Mouse (Mus musculus) thymus, postnatal 0 days (tissue): ENCODE data around the gene Slc22a14. TPM values are rescaled to one million over a fixed set of nuclear protein-coding genes. Genes with fewer than 3 reads are reported as not detected.

ENCODE experiments used
- DNase-seq: peaks from one replicate; pipeline ENCODE4 v3.0.0-alpha.2; 2015; ENCODE audit warnings: low spot score
- polyA plus RNA-seq: library from polyadenylated mRNA; unstranded; fragments of >200 nt; fragmentation: Nextera tagmentation; extraction: Ambion mirVana; gene quantifications from 2 replicates; pipeline ENCODE4 v1.2.1, GENCODE M21; 2015

The Slc22a14 gene
- polyA plus RNA-seq, 1 experiment from 2014 or later: 0.09 TPM

DNA sequence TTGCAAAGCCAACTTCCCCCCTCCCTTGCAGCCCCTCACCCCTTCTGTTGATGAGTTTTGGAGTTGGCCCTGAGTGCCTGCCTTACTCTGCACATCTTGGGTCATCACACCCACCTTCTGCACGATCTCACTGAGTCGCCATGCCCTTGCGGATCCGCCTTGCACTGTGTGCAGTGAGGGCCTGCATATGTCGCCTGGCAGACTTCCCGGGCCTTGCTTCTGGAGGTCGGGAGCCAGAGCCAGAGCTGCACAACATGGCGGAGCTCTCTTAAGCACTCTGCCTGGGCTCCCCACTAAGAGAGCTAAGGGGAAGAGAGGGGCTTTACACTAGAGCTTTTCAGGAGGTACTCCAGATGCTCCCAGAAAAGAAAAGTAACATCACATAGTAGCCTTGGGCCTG lies 220.7 kb downstream of the Slc22a14 start:
- DNase-seq: no peak

DNA sequence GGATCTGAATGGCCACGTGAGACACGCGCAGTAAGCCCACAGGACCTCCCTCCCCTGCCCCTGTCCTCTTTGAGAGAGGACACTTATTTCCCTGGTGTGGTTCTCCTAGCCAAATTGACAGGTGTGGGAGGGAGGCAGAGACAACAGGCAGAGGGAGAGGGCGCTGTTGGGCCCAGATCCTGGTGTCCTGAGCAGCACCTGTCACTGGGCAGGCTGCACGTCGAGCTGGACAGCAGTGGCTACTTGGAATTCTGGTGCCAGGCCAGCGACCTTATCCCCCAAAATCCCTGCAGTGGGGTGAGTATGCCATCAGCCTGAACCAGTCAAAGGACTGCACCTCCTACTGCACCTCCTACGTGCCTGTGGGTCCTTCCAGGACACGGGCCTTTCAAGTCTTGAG lies 222.0 kb downstream of the Slc22a14 start:
- DNase-seq: no peak

DNA sequence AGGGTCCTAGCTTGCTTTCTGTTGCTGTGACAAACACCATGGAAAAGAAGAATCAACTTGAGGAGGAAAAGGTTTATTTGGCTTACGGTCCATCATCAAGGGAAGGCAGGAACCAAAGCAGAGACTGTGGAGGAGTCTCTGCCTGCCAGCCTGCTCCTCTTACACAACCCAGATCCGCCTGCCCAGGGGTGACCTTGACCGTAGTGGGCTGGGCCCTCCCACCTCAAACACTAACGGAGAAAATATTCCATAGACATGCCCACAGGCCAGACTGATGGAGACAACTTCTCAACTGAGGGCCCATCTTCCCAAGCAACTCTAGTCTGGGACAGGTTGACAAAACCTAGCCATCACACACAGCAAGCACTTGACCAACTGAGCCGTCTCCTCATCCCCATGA lies 223.3 kb downstream of the Slc22a14 start:
- no peak for DNase-seq

DNA sequence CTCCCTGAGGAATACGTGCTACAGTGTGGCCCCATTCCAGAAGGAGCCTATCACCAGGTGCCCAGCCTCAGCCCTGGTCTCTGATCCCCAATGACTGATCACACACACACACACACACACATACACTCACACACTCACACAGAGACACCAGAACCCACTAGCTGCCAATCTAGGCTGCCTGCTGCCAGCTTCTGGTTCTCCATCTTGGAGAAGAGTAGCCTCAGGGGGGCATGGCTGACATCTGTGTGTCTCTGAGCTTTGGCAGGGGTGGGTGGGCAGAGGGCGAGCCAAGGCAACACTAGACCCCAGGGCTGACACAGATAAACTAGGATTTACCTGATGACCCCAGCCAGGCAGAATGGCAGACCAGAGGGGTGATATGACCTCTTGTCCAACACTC lies 226.5 kb downstream of the Slc22a14 start:
- DNase-seq: no peak

DNA sequence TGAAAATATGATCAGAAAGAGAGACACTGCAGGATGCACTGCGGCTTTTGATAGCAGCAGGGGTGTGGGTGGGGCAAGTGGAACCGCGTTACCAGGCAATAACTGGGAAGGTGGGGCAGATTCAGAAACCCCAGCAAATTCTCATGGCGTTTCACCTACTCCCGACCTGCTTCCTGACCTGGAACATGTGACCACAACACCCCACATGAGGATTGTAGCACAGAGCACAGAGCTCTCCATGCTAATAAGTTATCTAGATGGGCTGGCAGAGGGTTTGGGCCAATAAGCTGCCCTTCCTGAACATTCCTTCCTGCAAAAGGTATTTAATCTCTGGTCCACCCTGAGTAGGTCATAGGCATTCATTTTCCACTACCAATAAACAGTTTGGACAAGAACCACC lies 234.7 kb downstream of the Slc22a14 start:
- no peak for DNase-seq

DNA sequence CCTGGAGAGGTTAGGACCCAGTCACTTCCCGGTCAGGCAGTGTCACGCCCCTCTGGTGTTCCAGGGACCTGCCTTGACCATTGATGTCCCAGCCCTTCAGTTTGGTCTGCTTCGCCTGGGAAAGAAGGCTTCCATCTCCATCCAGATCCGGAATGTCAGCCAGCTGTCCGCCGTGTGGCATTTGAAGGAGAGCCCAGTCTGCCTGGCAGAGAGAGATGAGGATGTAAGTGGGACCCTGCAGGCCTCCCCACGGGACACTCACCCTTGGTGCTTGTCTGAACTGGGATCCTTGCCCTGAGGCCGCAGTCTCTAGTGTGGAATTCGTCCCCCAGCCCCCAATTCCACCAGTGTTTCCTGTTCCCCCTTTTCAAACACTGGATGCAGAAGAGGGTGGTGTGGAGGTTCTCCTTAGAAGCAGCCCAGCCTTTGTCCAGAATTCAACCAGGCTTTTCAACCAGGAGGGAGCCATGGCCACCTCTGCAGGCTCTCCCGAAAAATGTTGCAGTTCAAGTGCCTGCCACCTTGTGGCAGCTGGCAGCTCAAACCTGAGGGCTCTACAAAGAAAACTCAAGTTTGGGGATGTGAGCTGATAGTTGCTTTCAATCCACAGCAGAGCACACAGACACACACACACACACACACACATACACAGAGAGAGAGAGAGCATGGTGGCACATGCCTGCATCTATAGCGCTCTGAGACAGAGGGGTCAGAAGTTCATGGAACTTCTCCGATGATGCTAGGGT lies 236.7 kb downstream of the Slc22a14 start:
- no peak for DNase-seq

DNA sequence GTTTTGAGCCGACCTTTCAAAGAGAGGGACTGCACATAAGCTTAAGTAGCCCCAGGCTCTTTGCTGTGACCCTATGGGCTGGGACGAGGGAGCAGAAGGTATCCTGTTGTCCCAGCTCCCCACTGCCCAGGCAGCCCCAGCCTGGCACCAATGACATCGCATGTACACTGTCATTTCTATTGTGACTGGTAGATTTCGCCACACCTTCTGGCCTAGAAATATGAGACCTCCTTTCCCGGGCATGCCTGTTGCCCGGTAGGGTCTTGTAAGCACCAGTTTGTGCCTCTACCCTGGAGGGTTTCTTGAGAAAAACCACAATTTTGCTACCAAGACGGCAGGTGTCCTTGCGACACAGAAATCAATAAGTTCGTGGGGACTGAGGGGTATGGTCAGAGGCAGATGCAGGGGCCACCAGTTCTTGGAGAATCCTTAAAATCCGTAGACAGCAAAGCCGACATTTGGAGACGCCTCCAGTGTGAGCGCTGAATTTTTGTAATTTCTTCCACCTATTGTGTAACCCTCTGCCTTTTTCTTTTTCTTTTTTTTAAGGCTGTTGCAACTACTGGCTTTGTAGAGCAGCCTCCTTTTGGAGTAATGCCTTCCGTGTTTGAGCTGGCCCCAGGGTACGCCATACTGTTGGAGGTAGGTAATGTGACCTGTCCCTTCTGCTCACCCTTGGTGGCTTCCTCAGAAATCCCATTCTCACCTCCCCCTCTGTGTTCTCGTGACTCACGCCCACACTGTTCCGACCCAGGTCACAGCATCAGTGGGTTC lies 242.6 kb downstream of the Slc22a14 start:
- no peak for DNase-seq

DNA sequence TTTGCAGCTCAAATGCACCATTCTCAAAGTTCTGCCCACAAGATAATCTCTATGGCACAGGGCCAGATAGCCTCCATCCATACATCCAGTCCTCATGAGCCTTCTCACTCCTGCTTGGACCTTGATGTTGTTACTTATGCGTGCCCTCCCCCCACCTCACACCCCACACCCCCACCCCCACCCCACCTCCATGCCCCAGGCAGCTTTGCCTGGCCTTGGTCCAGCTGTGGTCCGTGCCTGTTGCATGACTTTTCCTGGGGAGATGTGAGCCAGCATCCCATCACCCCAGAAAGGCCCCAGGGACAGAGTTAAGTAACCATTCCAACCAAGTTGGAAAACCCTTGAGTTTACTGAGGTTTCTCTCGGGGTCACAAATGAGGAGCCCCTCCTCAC lies 245.2 kb downstream of the Slc22a14 start:
- DNase-seq: no peak

Other genes with a start within 250 kb of the Slc22a14 start
- 5.4 and 5.5 TPM in 2 replicates for gene Acaa1b, start 208.5 kb downstream of the Slc22a14 start, polyA plus RNA-seq
- gene Gm47289, start 206.4 kb downstream of the Slc22a14 start, polyA plus RNA-seq: not detected in 2 replicates
- gene Slc22a13, start 156.5 kb downstream of the Slc22a14 start, polyA plus RNA-seq: 0.08 TPM in 1 of 2 replicates, not detected in the other
- gene Oxsr1, start 43.1 kb downstream of the Slc22a14 start, polyA plus RNA-seq: 9.3 and 11.7 TPM in 2 replicates
- gene Acaa1a, start 25.9 kb downstream of the Slc22a14 start, polyA plus RNA-seq: 79.2 and 83.3 TPM in 2 replicates
- 34.3 and 34.4 TPM in 2 replicates for gene Myd88, start 24.1 kb downstream of the Slc22a14 start, polyA plus RNA-seq
- gene Xylb, start 8.2 kb downstream of the Slc22a14 start, polyA plus RNA-seq: 0.99 and 1.5 TPM in 2 replicates
- 3.5 and 5.6 TPM in 2 replicates for gene Acvr2b, start 36.6 kb upstream of the Slc22a14 start, polyA plus RNA-seq
- 20.9 and 21.4 TPM in 2 replicates for gene Exog, start 79.4 kb upstream of the Slc22a14 start, polyA plus RNA-seq
- 0.22 and 0.30 TPM in 2 replicates for gene Scn5a, start 213.5 kb upstream of the Slc22a14 start, polyA plus RNA-seq